9 mouse cellular contexts compared by ENCODE assay signal in the genomic region with DNA sequence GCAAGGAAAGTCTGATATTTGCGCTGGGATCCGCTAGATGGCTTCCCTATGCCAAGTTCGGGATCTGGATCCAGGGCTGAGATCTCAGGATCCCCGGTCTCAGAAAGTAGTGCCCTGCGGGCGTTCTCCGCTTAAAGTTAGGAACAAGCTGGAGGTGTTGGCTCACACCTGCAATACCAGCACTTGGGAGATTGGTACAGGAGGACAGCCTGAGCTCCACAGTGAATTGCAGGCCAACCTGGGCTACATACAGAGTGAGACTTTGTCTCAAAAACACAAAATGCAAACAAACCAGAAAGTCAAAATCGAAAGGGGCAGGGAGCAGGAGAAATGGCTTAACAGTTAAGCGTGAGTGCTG. TPM values are rescaled to one million over a fixed set of nuclear protein-coding genes. Genes with fewer than 3 reads are reported as not detected.
DNase-seq lines count a peak whose midpoint lies in the region; ATAC-seq and TF ChIP-seq lines count a peak whose summit lies in the region.
"Had no signal": no experiment of that assay in that cellular context is flagged by ENCODE, and none has a peak within 500 bp of the region (broad histone marks: within the 10 kb centered on the region; RNA-seq: fewer than 3 reads in every experiment).

No protein-coding gene starts in this region.

- peak overlapping the region; percentile 11; the same call in 1 of the 2 replicates for H3K9ac ChIP-seq in heart, adult 2 months (ENCODE audit: low read depth, low read length)
- no peak overlapping the region for H3K9ac ChIP-seq in liver, embryonic 12.5 days

- no peak for TF ChIP-seq POLR2A in heart, adult 2 months (IDR thresholded peaks at IDR 0.05; ENCODE audit: insufficient read depth, low read depth, low read length)
- TF ChIP-seq POLR2A in testis, adult 2 months (IDR thresholded peaks at IDR 0.05; ENCODE audit: control insufficient read depth, low read depth, low read length) = no peak

- peaks cover 6% of the 10 kb centered on the region; the same call in 1 of the 2 replicates for H3K27me3 ChIP-seq in heart, adult 2 months (ENCODE audit: control insufficient read depth, insufficient read depth, low read length)
- no peaks in the 10 kb centered on the region for H3K27me3 ChIP-seq in testis, adult 2 months (ENCODE audit: control insufficient read depth, insufficient read depth, low read length)
- peaks cover 78% of the 10 kb centered on the region for H3K27me3 ChIP-seq in liver, embryonic 12.5 days (replicated peaks)

- no peaks in the 10 kb centered on the region for H3K79me2 ChIP-seq in heart, adult 2 months (replicated peaks; ENCODE audit: control insufficient read depth, insufficient read depth, low read length)

- H3K4me2 ChIP-seq in liver, embryonic 12.5 days = peak overlapping the region; percentile 66

- no peaks in the 10 kb centered on the region; the same call in 1 of the 2 replicates for H3K4me1 ChIP-seq in heart, adult 2 months (ENCODE audit: control insufficient read depth, insufficient read depth, low read length)
- H3K4me1 ChIP-seq in testis, adult 2 months (ENCODE audit: control insufficient read depth, insufficient read depth, low read length) = peaks cover 12% of the 10 kb centered on the region
- peaks cover 9% of the 10 kb centered on the region; the same call in 1 of the 2 replicates for H3K4me1 ChIP-seq in liver, embryonic 12.5 days

- DNase-seq in heart, adult 2 months = no peak
- no peak for DNase-seq in heart, adult 11 months
- no peak for DNase-seq in testis, postnatal 10 days (ENCODE audit: low spot score)
- DNase-seq in ovary, postnatal 36 days (ENCODE audit: low spot score) = no peak
- no peak for DNase-seq in cerebellum, adult 18-20 months

- peak overlapping the region; percentile 47 for H3K4me3 ChIP-seq in heart, adult 2 months
- H3K4me3 ChIP-seq in testis, adult 2 months (ENCODE audit: control insufficient read depth, low read depth, low read length) = peak overlapping the region; percentile 59
- H3K4me3 ChIP-seq in liver, embryonic 12.5 days = peak overlapping the region; percentile 45

- intact Hi-C loops in heart, adult 2 months (cut with DNase I) = no loop called here

- WGBS in heart, adult 2 months = 18% methylated on average over 9 of the region's 9 CpGs
- WGBS in liver, embryonic 12.5 days (ENCODE audit: insufficient replicate concordance) = 19% methylated on average over 9 of the region's 9 CpGs

- TF ChIP-seq CTCF in heart, adult 2 months (IDR thresholded peaks at IDR 0.05) = no peak
- no peak for TF ChIP-seq CTCF in testis, adult 2 months (IDR thresholded peaks at IDR 0.05; ENCODE audit: control insufficient read depth, insufficient read depth, insufficient replicate concordance, low read depth, low read length)

- no peaks in the 10 kb centered on the region for H3K36me3 ChIP-seq in heart, adult 2 months (ENCODE audit: control insufficient read depth, insufficient read depth, low read length)
- no peaks in the 10 kb centered on the region for H3K36me3 ChIP-seq in testis, adult 2 months (ENCODE audit: control insufficient read depth, insufficient read depth, low read length)
- no peaks in the 10 kb centered on the region for H3K36me3 ChIP-seq in liver, embryonic 12.5 days

- H3K27ac ChIP-seq in heart, adult 2 months = no peak overlapping the region
- no peak overlapping the region for H3K27ac ChIP-seq in testis, adult 2 months (ENCODE audit: control insufficient read depth, insufficient read depth, low read depth, low read length)
- no peak overlapping the region for H3K27ac ChIP-seq in liver, embryonic 12.5 days

- ATAC-seq in liver, embryonic 12.5 days = no peak
- ATAC-seq in frontal cortex, adult (ENCODE audit: low TSS enrichment) = no peak

- 0 out of 2 replicates have a peak, but pooled peaks cover 3% of the 10 kb centered on the region for H3K9me3 ChIP-seq in liver, embryonic 12.5 days (replicated peaks)

- TF ChIP-seq EP300 in heart, adult 2 months (IDR thresholded peaks at IDR 0.05; ENCODE audit: insufficient read depth, low read depth, low read length) = no peak

RNA-seq across cellular contexts. Expression of gene Mmel1, which starts 12.9 kb away (rescaled TPM):
- not detected for total RNA-seq in heart, adult 2 months (2021)
- 0.16 TPM in 1 of 2 replicates, not detected in the other for polyA plus RNA-seq in heart, adult 2 months (2012; rRNA removed)
- 111 and 124 TPM in 2 replicates for polyA plus RNA-seq in testis, adult 2 months (2012; rRNA removed)
- 1.7 and 2.5 TPM in 2 replicates for polyA plus RNA-seq in liver, embryonic 12.5 days (2016; fragmentation: Nextera tagmentation; extraction: Ambion mirVana)
- total RNA-seq: gastrocnemius, adult 8-10 months had no signal

RNA-seq across cellular contexts. Expression of gene Ttc34, which starts 19.2 kb away (rescaled TPM):
- total RNA-seq in heart, adult 2 months (2021) = under 1 TPM; 0.09 to 0.10 TPM
- polyA plus RNA-seq in heart, adult 2 months (2012; rRNA removed) = 0.12 and 0.31 TPM in 2 replicates
- polyA plus RNA-seq in testis, adult 2 months (2012; rRNA removed) = 19.9 and 27.8 TPM in 2 replicates
- polyA plus RNA-seq in liver, embryonic 12.5 days (2016; fragmentation: Nextera tagmentation; extraction: Ambion mirVana) = not detected in 2 replicates
- total RNA-seq: gastrocnemius, adult 8-10 months had no signal

RNA-seq across cellular contexts. Expression of gene Fam213b, which starts 42.5 kb away (rescaled TPM):
- total RNA-seq in heart, adult 2 months (2021) = 10 to 100 TPM; 77.1 to 95.9 TPM
- 77.3 and 110 TPM in 2 replicates for polyA plus RNA-seq in heart, adult 2 months (2012; rRNA removed)
- 1.6 and 1.7 TPM in 2 replicates for polyA plus RNA-seq in testis, adult 2 months (2012; rRNA removed)
- polyA plus RNA-seq in liver, embryonic 12.5 days (2016; fragmentation: Nextera tagmentation; extraction: Ambion mirVana) = 10.2 and 11.3 TPM in 2 replicates

Comparison
In these comparisons a context has a peak if more than half of its experiments do, and no peak if none do; other contexts are left out.
1. RNA of gene Mmel1, which starts 12.9 kb away (polyA plus RNA-seq): 111 to 124 TPM in testis, adult 2 months; 1.7 to 2.5 TPM in liver, embryonic 12.5 days and 0.16 TPM in heart, adult 2 months; every median in the first group is over 10 times any median in the second.
2. RNA of gene Ttc34, which starts 19.2 kb away (polyA plus RNA-seq): 19.9 to 27.8 TPM in testis, adult 2 months; 0.12 to 0.31 TPM in heart, adult 2 months and not detected in liver, embryonic 12.5 days; every median in the first group is over 10 times any median in the second.
3. Peak in every context shown above with its lines, with median percentiles within 50 percentile points of each other: H3K4me3 ChIP-seq.